Mouse (Mus musculus): ENCODE measurements around the gene Ttc39a. TPM values are rescaled to one million over a fixed set of nuclear protein-coding genes. Genes with fewer than 3 reads are reported as not detected.
"Not testable (repeated sequence)": the region's sequence is repeated elsewhere in the genome, so short reads cannot be mapped to it uniquely, and the experiment has no call there.

Ttc39a gene
- total and polyA plus RNA-seq, 2 experiments from 2014 or later, result 3.4 to 4.2 TPM

GRCm38 (mm10) chr4:109393902-109394301 lies 12.5 kb upstream of the Ttc39a start:
- DNase-seq (ENCODE audit: low spot score) (no peak), ATAC-seq (ENCODE audit: insufficient read depth, low read depth) (no peak; the same call in 1 of the 2 replicates)
- Histone ChIP-seq H3K9me3 (replicated peaks; ENCODE audit: control insufficient read depth, low read length) (no peaks in the 10 kb centered on the region), H3K4me3 (ENCODE audit: low read depth, low read length) (no peak overlapping the region), H3K9ac (replicated peaks; ENCODE audit: low read depth, low read length) (no peak overlapping the region), H3K36me3 (replicated peaks; ENCODE audit: control insufficient read depth, insufficient read depth, low read length) (peaks cover 4% of the 10 kb centered on the region; the same call in 1 of the 2 replicates), H3K4me1 (ENCODE audit: control insufficient read depth, insufficient read depth) (no peaks in the 10 kb centered on the region), H3K4me2 (ENCODE audit: low read depth, low read length) (peak overlapping the region; percentile 26; the same call in 1 of the 2 replicates), H3K27ac (ENCODE audit: low read depth) (no peak overlapping the region), H3K27me3 (ENCODE audit: control insufficient read depth, insufficient read depth, low read length) (no peaks in the 10 kb centered on the region)
- WGBS, result 4% methylated on average over 13 of the region's 13 CpGs
- TF ChIP-seq CTCF (IDR thresholded peaks at IDR 0.05; ENCODE audit: low read depth), result peak; percentile 6; the same call in 1 of the 2 replicates
- TF ChIP-seq EP300 (IDR thresholded peaks at IDR 0.05; ENCODE audit: low read depth), result no peak

DNA sequence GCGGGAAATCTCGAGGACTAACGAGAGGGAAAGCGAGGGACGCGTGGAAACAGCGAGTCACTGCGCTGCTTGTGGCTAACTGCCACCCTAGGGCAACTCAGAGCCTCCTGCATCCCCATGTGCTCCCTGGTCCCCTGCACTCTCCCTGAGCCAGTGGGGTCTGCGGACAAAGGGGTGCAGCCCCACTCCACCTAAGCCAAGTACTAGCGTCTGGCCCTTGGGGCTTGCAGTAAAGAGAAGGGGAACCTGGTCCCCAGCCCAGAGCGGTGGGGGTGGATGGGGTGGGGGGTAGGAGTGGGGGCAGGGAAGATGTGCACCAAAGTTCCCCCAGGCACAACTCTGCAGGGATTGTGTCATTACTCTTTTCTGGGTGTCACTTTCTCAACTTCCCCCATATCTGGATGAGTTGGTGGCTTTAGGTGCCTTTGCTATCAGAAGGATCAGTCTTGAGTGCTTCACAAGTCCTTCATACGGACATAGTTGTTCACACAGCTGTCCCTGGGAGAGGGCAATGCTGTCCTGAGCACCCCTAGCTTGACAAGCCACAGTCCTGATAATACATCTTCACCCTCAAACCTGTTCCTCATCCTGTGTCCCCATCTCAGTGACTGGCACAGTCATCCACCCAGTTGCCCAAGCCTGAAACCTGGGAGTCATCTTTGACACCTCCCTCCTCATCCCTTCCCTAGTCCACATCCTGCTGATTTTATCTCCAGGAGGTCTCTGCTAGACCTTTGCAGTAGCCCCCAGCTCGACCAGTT lies 11.9 kb upstream of the Ttc39a start:
- 21% methylated on average over 13 of the region's 13 CpGs for WGBS
- Histone ChIP-seq H3K4me3 (ENCODE audit: low read depth, low read length) (no peak overlapping the region), H3K9me3 (replicated peaks; ENCODE audit: control insufficient read depth, low read length) (no peaks in the 10 kb centered on the region), H3K27me3 (ENCODE audit: control insufficient read depth, insufficient read depth, low read length) (no peaks in the 10 kb centered on the region), H3K4me1 (ENCODE audit: control insufficient read depth, insufficient read depth) (no peaks in the 10 kb centered on the region), H3K36me3 (replicated peaks; ENCODE audit: control insufficient read depth, insufficient read depth, low read length) (0 out of 2 replicates have a peak, but pooled peaks cover 4% of the 10 kb centered on the region), H3K4me2 (ENCODE audit: low read depth, low read length) (peak overlapping the region; percentile 26; the same call in 1 of the 2 replicates), H3K27ac (ENCODE audit: low read depth) (no peak overlapping the region), H3K9ac (replicated peaks; ENCODE audit: low read depth, low read length) (no peak overlapping the region)
- ATAC-seq (ENCODE audit: insufficient read depth, low read depth) (no peak; the same call in 1 of the 2 replicates), DNase-seq (ENCODE audit: low spot score) (no peak)
- no peak for TF ChIP-seq EP300 (IDR thresholded peaks at IDR 0.05; ENCODE audit: low read depth)
- no peak for TF ChIP-seq CTCF (IDR thresholded peaks at IDR 0.05; ENCODE audit: low read depth)

DNA sequence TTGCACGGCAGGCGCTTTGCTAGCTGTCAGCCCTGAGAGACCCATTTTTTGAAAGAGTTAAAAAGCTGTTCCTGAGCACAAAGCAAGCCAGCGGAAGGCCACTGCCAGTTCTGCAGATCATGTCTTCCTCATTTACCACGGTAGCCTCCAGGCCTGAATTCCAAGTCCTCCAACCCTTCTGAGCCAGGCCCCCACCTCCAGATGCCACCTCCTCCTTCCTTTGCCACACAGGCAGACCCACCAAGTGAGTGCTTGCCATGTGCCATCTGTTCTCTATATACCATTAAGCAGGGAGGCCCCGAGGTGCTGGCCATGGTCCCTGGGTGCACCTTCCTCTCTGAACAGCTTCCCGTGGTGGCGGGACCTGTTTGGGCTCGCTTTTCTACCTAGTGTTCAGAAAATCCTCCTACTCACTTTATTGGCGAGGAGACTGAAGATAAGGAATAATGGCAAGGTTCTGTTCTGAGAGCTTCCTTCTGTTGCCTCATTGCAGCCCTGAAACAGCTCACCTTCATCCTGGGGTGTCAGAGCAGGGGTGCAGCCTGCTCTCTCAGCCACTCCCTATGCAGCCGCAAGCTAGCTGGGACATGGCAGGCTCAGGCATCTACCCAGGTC lies 6.0 kb upstream of the Ttc39a start:
- no peaks in the 10 kb centered on the region for H3K9me3 ChIP-seq (replicated peaks; ENCODE audit: control insufficient read depth, low read length)
- no peak for TF ChIP-seq CTCF (IDR thresholded peaks at IDR 0.05; ENCODE audit: low read depth)
- TF ChIP-seq EP300 (IDR thresholded peaks at IDR 0.05; ENCODE audit: low read depth), result no peak
- H3K27ac ChIP-seq (ENCODE audit: low read depth), result no peak overlapping the region
- H3K36me3 ChIP-seq (replicated peaks; ENCODE audit: control insufficient read depth, insufficient read depth, low read length), result no peaks in the 10 kb centered on the region
- no peak for ATAC-seq (ENCODE audit: insufficient read depth, low read depth)
- no peak overlapping the region for H3K9ac ChIP-seq (replicated peaks; ENCODE audit: low read depth, low read length)
- no peak overlapping the region for H3K4me3 ChIP-seq (ENCODE audit: low read depth, low read length)
- DNase-seq (ENCODE audit: low spot score), result no peak
- WGBS, result 77% methylated on average over 10 of the region's 10 CpGs
- no peak overlapping the region for H3K4me2 ChIP-seq (ENCODE audit: low read depth, low read length)
- H3K27me3 ChIP-seq (ENCODE audit: control insufficient read depth, insufficient read depth, low read length), result no peaks in the 10 kb centered on the region
- peaks cover 2% of the 10 kb centered on the region; the same call in 1 of the 2 replicates for H3K4me1 ChIP-seq (ENCODE audit: control insufficient read depth, insufficient read depth)

- WGBS, result 66% methylated on average over 5 of the region's 5 CpGs
- H3K4me2 ChIP-seq (ENCODE audit: low read depth, low read length), result no peak overlapping the region
- H3K27me3 ChIP-seq (ENCODE audit: control insufficient read depth, insufficient read depth, low read length), result no peaks in the 10 kb centered on the region
- ATAC-seq (ENCODE audit: insufficient read depth, low read depth), result no peak
- H3K4me1 ChIP-seq (ENCODE audit: control insufficient read depth, insufficient read depth), result peaks cover 6% of the 10 kb centered on the region; the same call in 1 of the 2 replicates
- H3K27ac ChIP-seq (ENCODE audit: low read depth), result no peak overlapping the region
- H3K4me3 ChIP-seq (ENCODE audit: low read depth, low read length), result no peak overlapping the region
- no peaks in the 10 kb centered on the region for H3K36me3 ChIP-seq (replicated peaks; ENCODE audit: control insufficient read depth, insufficient read depth, low read length)
- DNase-seq (ENCODE audit: low spot score), result no peak
- H3K9me3 ChIP-seq (replicated peaks; ENCODE audit: control insufficient read depth, low read length), result no peaks in the 10 kb centered on the region
- no peak overlapping the region for H3K9ac ChIP-seq (replicated peaks; ENCODE audit: low read depth, low read length)
- no peak for TF ChIP-seq EP300 (IDR thresholded peaks at IDR 0.05; ENCODE audit: low read depth)
- no peak for TF ChIP-seq CTCF (IDR thresholded peaks at IDR 0.05; ENCODE audit: low read depth)
Observed at GRCm38 (mm10) chr4:109401176-109401689, 5.2 kb upstream of the Ttc39a start.

DNA sequence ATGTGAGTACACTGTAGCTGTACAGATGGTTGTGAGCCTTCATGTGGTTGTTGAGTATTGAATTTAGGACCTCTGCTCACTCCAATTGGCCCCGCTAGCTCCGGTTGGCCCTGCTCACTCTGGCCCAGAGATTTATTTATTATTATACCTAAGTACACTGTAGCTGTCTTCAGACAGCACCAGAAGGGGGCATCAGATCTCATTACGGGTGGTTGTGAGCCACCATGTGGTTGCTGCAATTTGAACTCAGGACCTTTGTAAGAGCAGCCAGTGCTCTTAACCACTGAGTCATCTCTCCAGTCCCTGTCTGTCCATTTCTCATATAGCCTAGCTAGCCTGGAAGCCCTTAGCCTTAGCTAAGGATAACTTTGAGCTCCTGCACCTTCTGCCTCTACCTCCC lies 1.5 kb upstream of the Ttc39a start:
- not testable (repeated sequence) for H3K4me1 ChIP-seq (ENCODE audit: control insufficient read depth, insufficient read depth); ATAC-seq (ENCODE audit: insufficient read depth, low read depth); H3K9me3 ChIP-seq (replicated peaks; ENCODE audit: control insufficient read depth, low read length); H3K27ac ChIP-seq (ENCODE audit: low read depth); H3K27me3 ChIP-seq (ENCODE audit: control insufficient read depth, insufficient read depth, low read length); H3K4me3 ChIP-seq (ENCODE audit: low read depth, low read length); DNase-seq (ENCODE audit: low spot score); H3K4me2 ChIP-seq (ENCODE audit: low read depth, low read length); H3K9ac ChIP-seq (replicated peaks; ENCODE audit: low read depth, low read length); H3K36me3 ChIP-seq (replicated peaks; ENCODE audit: control insufficient read depth, insufficient read depth, low read length)
- 93% methylated on average over 3 of the region's 3 CpGs for WGBS

Data from heart, postnatal 0 days (tissue).